Mouse (Mus musculus) heart, postnatal 0 days (tissue): ENCODE results near the gene Ppp1r12a.

Source experiments
- CTCF ChIP-seq: IDR thresholded peaks from 2 replicates; pipeline ENCODE4 v1.5.1; 2016; ENCODE audit warnings: antibody characterized with exemption, control low read depth, low read depth
- EP300 ChIP-seq: IDR thresholded peaks from 2 replicates; pipeline ENCODE4 v1.6.1; 2016; ENCODE audit warnings: antibody characterized with exemption, low read depth

- TF ChIP-seq CTCF: no peak
- TF ChIP-seq EP300: no peak
These were observed 170.0 kb downstream of the Ppp1r12a start, which contains the start of gene Pawr for GRCm38 (mm10) chr10:108331784-108332561.
